Mouse (Mus musculus): ENCODE data around the gene Rab31.
"Not testable (repeated sequence)": the region's sequence is repeated elsewhere in the genome, so short reads cannot be mapped to it uniquely, and the experiment has no call there.

The Rab31 gene

GRCm38 (mm10) chr17:65657958-65658357 is 114.6 kb downstream of the Rab31 start:
- no peak for DNase-seq

- no peak for DNase-seq
These were observed 115.8 kb downstream of the Rab31 start for GRCm38 (mm10) chr17:65656731-65657130.

DNA sequence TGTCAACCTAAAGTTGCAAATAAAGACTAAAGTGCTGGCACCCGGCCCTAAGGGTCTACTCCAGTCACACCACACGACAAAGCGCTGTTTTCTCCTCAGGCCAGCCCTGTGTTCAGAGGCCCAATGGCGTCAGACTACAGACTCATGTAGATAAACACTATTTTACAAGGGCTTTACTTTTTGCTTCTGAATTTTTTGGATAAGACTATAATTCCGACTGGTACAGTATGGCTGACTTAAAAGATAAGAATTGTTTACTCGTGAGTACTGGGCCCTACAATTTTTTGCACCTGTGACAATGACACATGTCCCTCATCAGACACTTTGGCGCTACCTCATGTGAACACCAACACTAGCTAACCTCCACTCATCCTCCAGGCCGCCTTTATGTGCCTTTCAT is 116.5 kb downstream of the Rab31 start:
- no peak for DNase-seq

DNA sequence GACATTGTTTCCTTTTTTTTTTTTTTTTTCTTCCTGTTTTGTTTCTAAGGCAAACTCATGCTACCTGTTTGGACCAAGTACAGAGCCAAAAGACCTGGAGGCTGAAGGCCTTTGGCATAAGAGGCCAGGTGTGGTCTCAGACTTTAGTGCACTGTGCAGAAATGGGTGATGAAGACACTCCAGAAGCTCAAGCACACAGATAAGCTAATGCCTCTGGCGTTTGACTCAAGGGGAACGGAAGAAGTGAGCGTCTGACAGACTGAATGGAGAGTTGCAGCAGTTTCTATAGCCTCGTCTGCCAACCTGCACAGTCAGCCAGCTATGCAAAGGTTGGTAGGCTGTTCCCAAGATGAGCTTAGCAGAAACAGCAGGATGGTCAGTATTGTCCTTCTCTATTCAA is 116.9 kb downstream of the Rab31 start:
- no peak for DNase-seq

DNA sequence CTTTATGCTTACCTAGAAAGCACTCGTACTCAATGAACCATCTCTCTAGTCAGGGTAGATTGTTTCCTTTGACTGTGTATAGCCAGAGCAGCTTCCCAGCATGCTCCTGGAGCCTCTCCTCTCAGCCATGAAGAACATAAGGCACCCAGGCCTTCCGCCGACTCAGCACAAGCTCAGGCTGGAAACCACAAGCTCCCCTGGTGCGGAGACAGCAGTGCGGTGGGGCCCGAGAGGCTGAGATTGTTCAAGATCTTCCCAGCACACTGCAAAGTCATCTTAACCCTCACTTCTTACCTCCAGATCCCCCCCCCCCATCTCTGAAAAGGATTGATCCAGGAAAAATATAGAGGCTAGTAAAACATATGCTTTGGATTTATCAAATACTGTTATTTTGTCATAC is 122.0 kb downstream of the Rab31 start:
- DNase-seq, result no peak

DNA sequence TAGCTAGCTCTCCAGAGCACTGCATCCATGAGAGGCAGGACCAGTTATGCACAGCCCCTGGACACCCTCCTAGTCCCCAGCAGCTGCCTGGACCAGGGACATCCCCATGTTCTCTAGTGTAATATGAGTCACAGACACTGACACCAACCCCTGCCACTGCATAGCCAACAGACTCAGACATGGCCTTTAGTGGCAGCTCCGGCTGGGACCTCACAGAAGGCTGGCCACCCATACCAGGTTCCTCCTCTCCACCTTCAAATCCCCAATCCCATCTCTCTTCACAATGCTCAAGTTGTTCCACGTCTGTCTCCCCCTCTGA is 123.4 kb downstream of the Rab31 start:
- no peak for DNase-seq

GRCm38 (mm10) chr17:65648371-65649174 is 124.0 kb downstream of the Rab31 start:
- DNase-seq, result no peak

GRCm38 (mm10) chr17:65647961-65648360 is 124.6 kb downstream of the Rab31 start:
- no peak for DNase-seq

- DNase-seq, result no peak
These were observed 125.3 kb downstream of the Rab31 start for GRCm38 (mm10) chr17:65647226-65647625.

DNA sequence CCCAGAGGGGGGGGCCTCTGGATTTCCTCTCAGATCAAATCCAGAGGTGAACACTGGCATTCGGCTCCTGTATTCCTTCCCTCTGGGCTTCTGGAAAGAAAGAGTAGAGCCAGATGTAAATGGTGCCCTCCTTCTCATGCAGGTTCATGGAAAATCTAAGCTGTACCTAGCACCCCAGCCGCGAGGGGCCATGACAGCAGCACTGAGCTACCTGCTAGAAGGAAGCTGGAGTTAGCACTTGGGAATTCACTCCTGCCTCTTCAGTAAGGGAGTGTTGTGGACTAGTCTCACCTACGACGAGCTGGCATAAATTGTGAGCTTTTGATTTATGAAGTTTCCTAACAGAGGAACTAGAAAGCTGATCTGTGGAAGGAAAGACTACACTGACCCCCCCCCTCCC is 129.0 kb downstream of the Rab31 start:
- DNase-seq, result no peak

GRCm38 (mm10) chr17:65643051-65643521 is 129.5 kb downstream of the Rab31 start:
- DNase-seq, result no peak

GRCm38 (mm10) chr17:65642578-65642991 is 130.0 kb downstream of the Rab31 start:
- no peak for DNase-seq

GRCm38 (mm10) chr17:65641734-65642218 is 130.8 kb downstream of the Rab31 start, which contains the start of gene Txndc2:
TSS of gene Txndc2 (minus strand) at chr17:65642168.
- DNase-seq, result no peak

GRCm38 (mm10) chr17:65639144-65639543 is 133.4 kb downstream of the Rab31 start:
- DNase-seq, result no peak

GRCm38 (mm10) chr17:65635715-65636360 is 136.7 kb downstream of the Rab31 start:
- no peak for DNase-seq

DNA sequence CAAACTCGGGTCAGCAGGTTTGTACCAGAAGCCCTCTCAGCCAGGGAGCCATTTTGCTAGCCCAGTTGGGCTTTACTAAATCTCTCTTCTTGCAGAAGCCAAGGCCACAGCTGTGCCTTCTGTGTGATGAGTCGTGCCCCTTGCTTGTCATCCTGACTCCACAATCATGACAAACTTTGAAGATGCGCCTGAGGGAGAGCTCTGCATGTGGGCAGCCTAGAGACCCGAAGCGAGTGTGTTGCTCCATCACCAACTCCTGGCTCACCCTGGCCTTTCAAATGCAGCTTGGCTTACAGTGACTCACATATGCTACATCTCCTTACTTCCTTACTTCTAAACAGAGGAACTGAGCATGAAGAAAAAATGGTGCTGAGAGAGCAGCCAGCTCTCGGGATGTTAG is 142.6 kb downstream of the Rab31 start:
- no peak for DNase-seq

GRCm38 (mm10) chr17:65628823-65629532 is 143.6 kb downstream of the Rab31 start:
- DNase-seq, result not testable (repeated sequence)

DNA sequence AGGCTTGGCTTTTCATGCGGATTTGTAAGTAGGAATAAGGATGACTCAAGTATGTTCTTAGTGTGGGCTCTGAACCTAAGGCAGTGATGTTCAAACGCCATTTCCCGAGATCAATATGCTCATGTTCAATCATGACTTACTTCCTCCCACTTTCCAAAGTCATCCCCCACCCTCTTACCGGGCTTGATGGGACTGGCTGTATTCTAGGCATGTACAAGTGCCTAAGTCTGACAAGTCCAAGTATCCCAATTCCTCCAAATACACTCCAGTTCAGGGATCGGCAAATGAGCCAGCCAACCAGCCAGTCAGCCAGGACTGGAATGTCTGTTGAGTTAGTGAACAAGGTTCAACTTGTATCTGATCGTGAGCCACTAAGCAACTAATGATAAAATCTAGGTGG is 146.3 kb downstream of the Rab31 start:
- DNase-seq, result no peak

- DNase-seq, result no peak
These were observed 147.0 kb downstream of the Rab31 start for GRCm38 (mm10) chr17:65625563-65625962.

DNA sequence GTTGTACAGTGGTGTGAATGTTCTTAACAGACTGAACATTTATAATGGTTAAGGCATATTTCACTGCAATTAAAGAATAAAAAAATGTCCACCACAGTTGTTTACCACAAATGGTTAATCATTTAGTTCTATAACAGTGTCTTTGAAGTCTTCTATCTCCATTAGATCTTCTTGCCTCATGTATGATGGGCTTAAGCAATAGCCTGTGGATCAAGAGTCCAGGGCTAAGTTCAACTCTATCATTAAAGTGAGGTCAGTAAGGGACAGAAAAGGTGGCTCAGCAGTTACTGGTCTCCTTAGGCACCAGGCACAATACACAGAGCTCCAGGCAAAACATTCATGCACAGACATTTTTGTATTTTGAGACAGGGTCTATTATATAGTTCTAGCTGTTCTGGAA is 149.4 kb downstream of the Rab31 start:
- DNase-seq, result no peak

GRCm38 (mm10) chr17:65618431-65618830 is 154.1 kb downstream of the Rab31 start:
- DNase-seq, result no peak

GRCm38 (mm10) chr17:65615678-65616077 is 156.9 kb downstream of the Rab31 start:
- no peak for DNase-seq

- no peak for DNase-seq
These were observed 158.1 kb downstream of the Rab31 start for GRCm38 (mm10) chr17:65614431-65614830.

All from kidney, adult 11 months (tissue).